Mouse (Mus musculus) brain, embryonic 14.5 days (tissue): ENCODE data around the gene Dnajc6. TPM values are rescaled to one million over a fixed set of nuclear protein-coding genes. Genes with fewer than 3 reads are reported as not detected.

ENCODE experiments used
- DNase-seq: peaks from one replicate; pipeline ENCODE4 v3.0.0-alpha.2; 2011; ENCODE audit warnings: low read depth
- CTCF ChIP-seq: fragments of 200-500 bp; IDR thresholded peaks from 2 replicates; pipeline ENCODE4 v1.5.1; 2012; ENCODE audit warnings: inconsistent platforms, mild to moderate bottlenecking, moderate library complexity, borderline replicate concordance; ENCODE audit not compliant: insufficient read depth, insufficient read length; ENCODE audit errors: extremely low read depth
- POLR2A ChIP-seq: fragments of 200-500 bp; IDR thresholded peaks from 2 replicates; pipeline ENCODE4 v1.6.1; 2012; ENCODE audit warnings: mild to moderate bottlenecking, inconsistent platforms, borderline replicate concordance; ENCODE audit not compliant: poor library complexity, insufficient read depth, insufficient read length, severe bottlenecking; ENCODE audit errors: extremely low read depth
- polyA plus RNA-seq: library from polyadenylated mRNA; depleted of rRNA; stranded (reverse); fragments of >200 nt; gene quantifications from 2 replicates; pipeline ENCODE4 v1.2.3, GENCODE M21; 2012; rRNA removed

Dnajc6 gene
- polyA plus RNA-seq, 1 experiment: 56.5 TPM

DNA sequence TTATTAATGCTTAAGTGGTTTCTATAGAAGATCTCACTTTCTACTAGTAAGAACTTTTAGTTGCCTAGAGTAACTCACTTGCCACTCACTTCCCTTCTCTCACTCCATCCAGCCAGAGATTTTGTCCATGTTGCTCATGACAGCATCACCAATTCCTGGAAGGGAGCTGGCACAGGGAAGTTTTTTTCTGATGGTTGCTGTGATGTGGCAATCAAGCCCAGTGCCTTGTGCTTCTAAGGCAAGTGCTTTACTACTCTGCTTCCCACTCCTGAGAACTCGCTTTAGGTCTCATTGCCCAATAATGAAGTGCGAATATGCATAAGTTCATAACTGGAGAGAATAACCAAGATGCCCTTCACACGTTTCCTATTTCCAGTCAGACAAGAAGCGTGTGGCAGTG lies 186.2 kb downstream of the Dnajc6 start:
- TF ChIP-seq CTCF (no peak), POLR2A (no peak)
- DNase-seq: no peak

DNA sequence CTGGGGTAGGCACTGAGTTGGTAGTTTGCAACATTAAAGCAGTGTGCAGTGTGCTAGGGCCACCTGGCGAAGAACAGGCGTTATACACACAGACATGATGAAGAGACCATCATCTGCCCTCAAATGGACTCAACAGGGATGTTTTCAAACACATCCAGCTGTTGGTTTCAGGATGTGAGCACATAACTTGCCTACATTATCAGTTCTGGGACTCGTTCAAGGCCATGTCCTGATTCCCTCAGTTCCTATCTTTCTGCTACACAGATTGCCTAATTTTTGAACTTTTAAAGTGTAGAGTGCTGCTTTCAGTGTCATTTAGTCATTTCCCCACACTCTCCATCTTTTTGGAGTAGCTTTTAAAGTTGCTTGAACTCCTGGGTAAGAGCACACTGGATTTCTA lies 186.6 kb downstream of the Dnajc6 start:
- TF ChIP-seq POLR2A: no peak
- no peak for TF ChIP-seq CTCF
- no peak for DNase-seq

DNA sequence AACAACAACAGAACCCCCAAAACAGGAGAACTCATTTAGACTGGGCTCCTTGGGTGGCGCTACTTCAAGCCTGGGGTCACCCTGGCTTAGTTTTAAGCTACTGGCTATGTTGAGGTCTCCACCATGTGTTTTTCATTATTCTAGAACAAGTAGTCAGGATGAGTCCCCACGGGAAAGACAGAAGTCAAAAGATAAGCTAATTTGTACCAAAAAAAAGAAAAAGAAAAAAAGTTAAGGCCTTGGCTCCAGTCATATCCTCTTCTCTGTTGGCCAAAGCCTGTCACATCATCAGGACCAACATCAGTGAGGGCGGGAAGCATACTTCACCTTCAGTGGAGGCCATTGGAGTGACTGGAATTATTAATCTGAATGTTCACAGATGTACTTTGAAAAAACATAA lies 188.4 kb downstream of the Dnajc6 start:
- DNase-seq: no peak
- TF ChIP-seq POLR2A: no peak

DNA sequence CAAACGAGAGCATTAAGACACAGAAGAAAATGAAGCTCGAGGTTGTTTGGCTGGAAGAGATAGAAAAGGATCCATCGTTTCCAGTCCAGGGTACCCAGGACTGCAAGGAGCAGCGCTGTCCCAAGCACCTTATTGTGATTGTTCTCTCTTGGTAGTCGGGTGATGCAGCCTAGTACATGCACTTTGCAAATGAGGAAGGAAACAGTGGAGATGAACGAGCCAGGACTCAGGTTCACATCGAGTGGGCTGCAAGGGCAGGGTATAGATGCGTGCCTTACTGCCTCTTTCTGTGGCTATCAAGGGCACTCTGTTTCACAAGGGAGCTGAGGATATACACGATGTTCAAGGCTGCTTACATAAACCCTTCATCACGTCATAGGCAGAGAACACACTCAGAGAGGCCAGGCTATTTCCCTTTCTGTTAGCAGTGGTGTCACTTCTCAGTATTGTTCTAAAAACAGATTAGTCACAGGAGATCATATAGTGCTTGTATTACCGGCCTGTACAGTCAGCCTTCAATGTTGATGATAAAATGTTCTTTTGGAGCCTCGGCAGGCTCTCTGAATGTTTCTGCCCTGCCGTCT lies 189.9 kb downstream of the Dnajc6 start:
- no peak for DNase-seq
- TF ChIP-seq CTCF (no peak), POLR2A (no peak)

DNA sequence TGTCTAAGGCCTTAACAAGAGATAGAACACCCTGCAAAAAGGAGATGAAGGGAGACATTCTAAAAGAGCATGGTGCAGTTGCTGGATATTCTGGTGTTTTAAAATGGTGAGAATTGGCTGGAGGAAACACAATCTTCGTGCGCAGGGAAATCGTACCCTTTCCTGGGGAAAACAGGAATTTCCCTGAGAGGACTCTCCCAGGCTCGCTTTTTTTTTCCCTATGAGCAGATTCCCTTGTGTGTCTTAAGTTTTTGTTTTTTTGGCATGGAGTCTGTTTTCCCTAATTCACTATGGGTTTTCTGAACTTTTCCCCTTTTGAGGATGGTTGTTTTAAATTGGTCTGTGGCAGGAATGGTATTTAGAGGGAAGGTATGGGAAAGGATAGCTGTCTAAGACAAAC lies 192.8 kb downstream of the Dnajc6 start:
- TF ChIP-seq CTCF (no peak), POLR2A (no peak)
- DNase-seq: no peak

DNA sequence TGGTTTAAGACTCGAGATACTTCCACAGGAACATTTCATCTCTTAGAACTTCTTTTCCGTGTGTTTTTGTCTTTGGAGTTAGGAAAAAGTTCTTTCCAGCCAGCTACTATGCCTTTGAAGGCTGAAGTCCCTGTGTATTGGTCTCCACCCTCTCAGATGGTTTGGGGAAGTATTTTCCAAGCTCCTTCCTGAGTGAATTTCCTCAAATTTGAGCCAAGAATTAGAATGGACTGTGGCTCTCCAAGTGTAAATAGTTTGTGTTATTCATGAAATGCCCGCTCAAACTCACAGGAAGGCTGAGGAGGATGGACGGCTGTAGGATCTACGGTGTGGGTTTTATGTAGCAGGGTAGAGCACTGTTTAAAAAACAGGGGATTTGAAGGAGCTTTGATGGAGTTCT lies 193.2 kb downstream of the Dnajc6 start:
- no peak for DNase-seq
- TF ChIP-seq POLR2A (no peak), CTCF (no peak)

Other genes starting within 250 kb of the Dnajc6 start
- gene Jak1, start 231.4 kb upstream of the Dnajc6 start, polyA plus RNA-seq: 33.2 and 50.2 TPM in 2 replicates
- gene Ak4, start 77.4 kb upstream of the Dnajc6 start, polyA plus RNA-seq: 7.5 and 9.1 TPM in 2 replicates
- gene Leprot, start 151.1 kb downstream of the Dnajc6 start, polyA plus RNA-seq: 83.5 and 100.0 TPM in 2 replicates
- gene Lepr, start 220.8 kb downstream of the Dnajc6 start, polyA plus RNA-seq: 1.7 and 3.5 TPM in 2 replicates